Mouse (Mus musculus): ENCODE data around the gene Cops9.

Gene Cops9

GRCm38 (mm10) chr1:92641514-92642272 lies at the start of gene Cops9:
Gene Cops9 (minus strand): TSS chr1:92641985.
- peak; percentile 90 for DNase-seq (ENCODE audit: low spot score)

- no peak for DNase-seq (ENCODE audit: low spot score)
Measured at GRCm38 (mm10) chr1:92691166-92691844, 49.5 kb upstream of the Cops9 start.

GRCm38 (mm10) chr1:92686994-92687393 lies 45.2 kb upstream of the Cops9 start:
- DNase-seq (ENCODE audit: low spot score), result no peak

GRCm38 (mm10) chr1:92683151-92683550 lies 41.4 kb upstream of the Cops9 start:
- no peak for DNase-seq (ENCODE audit: low spot score)

GRCm38 (mm10) chr1:92680668-92681603 lies 39.2 kb upstream of the Cops9 start:
- DNase-seq (ENCODE audit: low spot score), result no peak

- no peak for DNase-seq (ENCODE audit: low spot score)
Measured at GRCm38 (mm10) chr1:92678757-92679156, 37.0 kb upstream of the Cops9 start.

GRCm38 (mm10) chr1:92676676-92676975 lies 34.8 kb upstream of the Cops9 start:
- DNase-seq (ENCODE audit: low spot score), result no peak

GRCm38 (mm10) chr1:92675932-92676675 lies 34.3 kb upstream of the Cops9 start:
- no peak for DNase-seq (ENCODE audit: low spot score)

GRCm38 (mm10) chr1:92673258-92673782 lies 31.5 kb upstream of the Cops9 start:
- DNase-seq (ENCODE audit: low spot score), result no peak

- DNase-seq (ENCODE audit: low spot score), result no peak
Measured at GRCm38 (mm10) chr1:92671326-92671725, 29.5 kb upstream of the Cops9 start.

- no peak for DNase-seq (ENCODE audit: low spot score)
Measured at GRCm38 (mm10) chr1:92669430-92669829, 27.6 kb upstream of the Cops9 start.

GRCm38 (mm10) chr1:92667106-92667505 lies 25.3 kb upstream of the Cops9 start:
- no peak for DNase-seq (ENCODE audit: low spot score)

- DNase-seq (ENCODE audit: low spot score), result no peak
Measured at GRCm38 (mm10) chr1:92659392-92659791, 17.6 kb upstream of the Cops9 start.

- no peak for DNase-seq (ENCODE audit: low spot score)
Measured at GRCm38 (mm10) chr1:92657025-92657820, 15.4 kb upstream of the Cops9 start.

- DNase-seq (ENCODE audit: low spot score), result no peak
Measured at GRCm38 (mm10) chr1:92654676-92655075, 12.9 kb upstream of the Cops9 start.

GRCm38 (mm10) chr1:92653179-92653578 lies 11.4 kb upstream of the Cops9 start:
- no peak for DNase-seq (ENCODE audit: low spot score)

- DNase-seq (ENCODE audit: low spot score), result no peak
Measured at GRCm38 (mm10) chr1:92651467-92651866, 9.7 kb upstream of the Cops9 start.

GRCm38 (mm10) chr1:92648673-92649072 lies 6.9 kb upstream of the Cops9 start, which contains the start of gene Otos:
Gene Otos (minus strand): TSS chr1:92648841.
- peak; percentile 29 for DNase-seq (ENCODE audit: low spot score)

GRCm38 (mm10) chr1:92648197-92648596 lies 6.4 kb upstream of the Cops9 start:
- DNase-seq (ENCODE audit: low spot score), result no peak

- DNase-seq (ENCODE audit: low spot score), result peak; percentile 41
Measured at GRCm38 (mm10) chr1:92647752-92648151, 6.0 kb upstream of the Cops9 start.

- no peak for DNase-seq (ENCODE audit: low spot score)
Measured at GRCm38 (mm10) chr1:92647026-92647425, 5.2 kb upstream of the Cops9 start.

All from yolk sac, embryonic 10.5 days (tissue).